Mouse (Mus musculus) stomach, postnatal 0 days (tissue): ENCODE measurements around the gene Sec14l4.

ENCODE experiments used
- CTCF ChIP-seq: IDR thresholded peaks from 2 replicates; pipeline ENCODE4 v1.5.1; 2016; ENCODE audit warnings: antibody characterized with exemption, low read depth, mild to moderate bottlenecking, moderate library complexity
- EP300 ChIP-seq: optimal IDR thresholded peaks from 2 replicates; pipeline ENCODE3; 2016; ENCODE audit warnings: antibody characterized with exemption

DNA sequence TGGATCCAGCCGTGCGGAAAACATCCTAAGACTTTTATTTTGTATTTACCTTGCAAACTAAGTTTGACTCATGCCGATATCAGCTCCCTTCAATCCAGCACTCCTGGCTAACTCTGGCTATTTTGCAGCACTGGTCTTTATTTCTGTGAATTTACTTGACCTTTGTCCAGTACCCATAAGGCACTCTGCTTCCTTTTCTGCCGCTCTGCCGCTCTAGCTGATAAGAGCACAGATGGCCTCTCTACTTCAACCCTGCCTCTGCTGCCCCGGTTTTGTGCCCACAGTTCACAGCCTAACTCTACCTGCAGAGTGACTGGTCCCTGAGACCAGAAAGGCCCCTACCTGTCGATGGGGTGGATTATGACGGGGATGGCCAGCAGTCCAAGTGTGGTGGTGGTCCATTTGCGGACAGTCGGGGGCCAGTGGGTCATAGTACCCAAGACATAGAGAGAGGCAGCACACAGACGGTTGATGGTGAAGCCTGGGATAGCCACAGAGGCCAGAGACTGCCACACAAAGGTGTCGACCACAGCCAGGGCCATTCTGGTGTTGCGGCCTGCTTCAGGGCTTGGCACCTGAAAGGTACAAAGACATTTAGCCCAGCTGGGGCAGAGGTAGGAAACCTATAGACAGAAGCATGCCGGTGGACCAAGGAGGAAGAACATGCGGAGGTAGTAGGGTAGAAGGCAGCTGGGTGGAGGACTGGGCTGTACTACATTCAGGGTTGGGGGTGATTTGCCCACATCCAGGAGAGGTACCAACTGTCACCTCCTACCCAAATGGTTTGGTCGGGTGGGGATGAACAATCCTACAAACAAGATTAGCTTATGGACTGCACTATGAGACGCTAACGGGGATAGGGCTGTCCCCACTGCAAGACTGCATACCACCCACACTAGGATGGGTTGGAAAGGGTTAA lies 62.5 kb downstream of the Sec14l4 start:
- TF ChIP-seq CTCF (no peak), EP300 (no peak)
